Mouse (Mus musculus) C2C12 (cell line): ENCODE measurements at regions not wholly inside any gene's neighbourhood (a gene's known extent, or its start where the extent isn't known, plus 50 kb on each side); places are given as distances from the start of the nearest gene placed in this dataset.

ENCODE experiments used
- H3K27me3 ChIP-seq: one replicate; pipeline ENCODE4 v1.6.1; 2011; ENCODE audit not compliant: control insufficient read depth, insufficient read depth, insufficient read length
- H3K36me3 ChIP-seq: one replicate; pipeline ENCODE4 v1.6.1; 2011; ENCODE audit not compliant: control insufficient read depth, insufficient read depth
- H3K4me3 ChIP-seq: one replicate; pipeline ENCODE4 v1.5.1; 2011; ENCODE audit warnings: mild to moderate bottlenecking, control low read depth; ENCODE audit not compliant: poor library complexity, insufficient read depth, severe bottlenecking
- H3K79me2 ChIP-seq: one replicate; pipeline ENCODE4 v1.6.1; 2011; ENCODE audit not compliant: control insufficient read depth, insufficient read depth
- H3K79me3 ChIP-seq: one replicate; pipeline ENCODE4 v1.6.1; 2011; ENCODE audit warnings: low read depth, control low read depth
- H3ac ChIP-seq: one replicate; pipeline ENCODE3; 2011; ENCODE audit warnings: low read depth; ENCODE audit not compliant: control insufficient read depth, insufficient read length
- CEBPB ChIP-seq: IDR thresholded peaks from one replicate; pipeline ENCODE4 v1.6.1; 2011; ENCODE audit warnings: low read depth, mild to moderate bottlenecking, control low read depth, moderate library complexity
- CTCF ChIP-seq: IDR thresholded peaks from one replicate; pipeline ENCODE4 v1.5.1; 2011; ENCODE audit not compliant: control insufficient read depth, insufficient read depth, insufficient read length
- FOSL1 ChIP-seq: IDR thresholded peaks from one replicate; pipeline ENCODE4 v1.8.0; 2011; ENCODE audit warnings: mild to moderate bottlenecking, low read length; ENCODE audit not compliant: poor library complexity, insufficient read depth, severe bottlenecking
- MAX ChIP-seq: IDR thresholded peaks from one replicate; pipeline ENCODE4 v1.6.1; 2011; ENCODE audit warnings: mild to moderate bottlenecking, control low read depth
- MYOD1 ChIP-seq: IDR thresholded peaks from one replicate; pipeline ENCODE4 v1.6.1; 2011; ENCODE audit warnings: low read depth; ENCODE audit not compliant: control insufficient read depth, insufficient read length
- MYOG ChIP-seq: IDR thresholded peaks from one replicate; pipeline ENCODE4 v1.6.1; 2011; ENCODE audit not compliant: control insufficient read depth, insufficient read length; ENCODE audit errors: extremely low read depth
- USF1 ChIP-seq: IDR thresholded peaks from one replicate; pipeline ENCODE4 v1.6.1; 2011; ENCODE audit warnings: low read depth, mild to moderate bottlenecking, control low read depth, moderate library complexity

- peak overlapping the region; percentile 21 for H3K4me3 ChIP-seq
- H3K79me3 ChIP-seq, result no peaks in the 10 kb centered on the region
- H3K36me3 ChIP-seq, result no peaks in the 10 kb centered on the region
- H3K79me2 ChIP-seq, result no peaks in the 10 kb centered on the region
- TF ChIP-seq MYOD1, result no peak
- TF ChIP-seq CTCF, result no peak
- peak; percentile 52 for TF ChIP-seq CEBPB
- H3ac ChIP-seq, result peak overlapping the region; percentile 64
- H3K27me3 ChIP-seq, result no peaks in the 10 kb centered on the region
Observed at GRCm38 (mm10) chr17:83276000-83276891, 61.2 kb downstream of the Pkdcc start.

GRCm38 (mm10) chr17:83277117-83277947 lies 62.2 kb downstream of the Pkdcc start:
- H3K79me3 ChIP-seq, result no peaks in the 10 kb centered on the region
- no peaks in the 10 kb centered on the region for H3K27me3 ChIP-seq
- H3ac ChIP-seq, result no peak overlapping the region
- H3K79me2 ChIP-seq, result no peaks in the 10 kb centered on the region
- H3K36me3 ChIP-seq, result no peaks in the 10 kb centered on the region
- TF ChIP-seq MAX (no peak), CEBPB (no peak), USF1 (no peak), CTCF (no peak), FOSL1 (no peak), MYOD1 (no peak)
- no peak overlapping the region for H3K4me3 ChIP-seq

- Histone ChIP-seq H3K79me3 (no peaks in the 10 kb centered on the region), H3K79me2 (no peaks in the 10 kb centered on the region), H3K36me3 (no peaks in the 10 kb centered on the region), H3ac (no peak overlapping the region), H3K27me3 (no peaks in the 10 kb centered on the region), H3K4me3 (no peak overlapping the region)
- TF ChIP-seq CTCF (no peak), MYOG (no peak), MAX (no peak), CEBPB (no peak), FOSL1 (no peak)
Observed at GRCm38 (mm10) chr17:83277948-83278924, 63.1 kb downstream of the Pkdcc start.

- H3K27me3 ChIP-seq, result no peaks in the 10 kb centered on the region
Observed at GRCm38 (mm10) chr17:83283328-83283727, 67.4 kb upstream of the Eml4 start.

GRCm38 (mm10) chr17:83287381-83288142 lies 63.2 kb upstream of the Eml4 start:
- no peak for TF ChIP-seq USF1
- TF ChIP-seq MYOG, result no peak
- TF ChIP-seq FOSL1, result no peak
- TF ChIP-seq MYOD1, result no peak
- TF ChIP-seq MAX, result no peak
- no peak for TF ChIP-seq CTCF
- no peak for TF ChIP-seq CEBPB
- Histone ChIP-seq H3K36me3 (no peaks in the 10 kb centered on the region), H3K4me3 (no peak overlapping the region), H3K27me3 (no peaks in the 10 kb centered on the region), H3K79me2 (no peaks in the 10 kb centered on the region), H3ac (no peak overlapping the region), H3K79me3 (no peaks in the 10 kb centered on the region)

More at GRCm38 (mm10) chr17:83283328-83283727, 67.4 kb upstream of the Eml4 start:
- Histone ChIP-seq H3ac (no peak overlapping the region), H3K79me2 (no peaks in the 10 kb centered on the region), H3K4me3 (no peak overlapping the region), H3K79me3 (no peaks in the 10 kb centered on the region), H3K36me3 (no peaks in the 10 kb centered on the region)
- TF ChIP-seq MYOD1, result no peak
- TF ChIP-seq MAX, result no peak
- no peak for TF ChIP-seq MYOG
- no peak for TF ChIP-seq USF1
